Mouse (Mus musculus) large intestine, adult 2 months (tissue): ENCODE data around the gene Tmsb10. TPM values are rescaled to one million over a fixed set of nuclear protein-coding genes. Genes with fewer than 3 reads are reported as not detected.

Source experiments
- DNase-seq: peaks from one replicate; pipeline ENCODE4 v3.0.0-alpha.2; 2012; ENCODE audit warnings: low read depth, low spot score
- WGBS: fragments of 180-500 bp; shearing (Covaris S2); methylation state at CpG from one replicate; pipeline ENCODE4 v1.1.7; 2018; 5-methylcytosine and 5-hydroxymethylcytosine counted together
- polyA plus RNA-seq: library from polyadenylated mRNA; depleted of rRNA; stranded (reverse); fragments of >200 nt; gene quantifications from 2 replicates; pipeline ENCODE4 v1.2.3, GENCODE M21; 2012

Tmsb10 gene
- polyA plus RNA-seq, 1 experiment = 115 TPM

GRCm38 (mm10) chr6:72957093-72957435 lies 1.5 kb downstream of the Tmsb10 start:
- 5% methylated on average over 14 of the region's 14 CpGs for WGBS
- no peak for DNase-seq

DNA sequence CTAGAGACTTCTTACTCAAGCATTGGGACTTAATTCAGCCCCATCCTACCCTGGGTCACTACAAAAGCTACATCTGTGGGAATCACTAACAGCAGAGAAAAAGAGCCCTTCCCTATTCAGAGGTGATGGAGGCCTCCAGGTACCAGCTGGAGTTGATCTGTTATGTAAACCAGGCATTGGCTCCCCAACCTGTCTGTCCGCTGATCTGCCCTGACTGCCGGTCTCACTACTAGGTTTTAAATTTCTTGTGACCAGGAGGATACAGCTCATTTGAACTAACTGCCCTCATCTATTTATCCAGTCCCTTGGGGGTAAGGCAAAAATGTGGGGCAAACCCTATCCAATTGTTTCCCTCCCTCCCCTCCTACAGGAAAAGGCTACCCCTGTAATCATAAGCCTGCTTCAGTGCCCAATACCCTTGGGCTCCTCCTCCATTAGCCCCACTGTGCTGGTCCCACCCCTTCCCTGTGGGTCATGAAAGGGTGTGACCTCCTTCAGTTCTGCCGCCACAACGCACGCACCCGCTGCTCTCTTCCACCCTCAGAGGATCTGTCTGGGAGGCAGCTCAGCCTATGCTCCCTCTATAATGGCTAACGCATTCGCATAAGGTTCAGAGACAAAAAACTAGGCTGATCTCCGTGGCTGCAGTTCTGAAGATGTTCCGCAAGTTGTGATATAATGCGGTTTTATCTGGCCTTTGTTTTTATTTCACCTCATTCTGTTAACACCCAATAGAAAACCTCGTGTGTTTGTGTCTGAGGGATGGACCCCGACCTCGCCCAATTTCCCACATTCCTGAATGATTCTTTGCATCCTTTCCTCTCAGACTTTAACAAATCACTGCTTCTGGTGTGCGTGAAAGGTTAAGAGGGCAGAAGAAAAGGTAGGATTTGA lies 2.1 kb downstream of the Tmsb10 start:
- DNase-seq = no peak
- 13% methylated on average over 15 of the region's 15 CpGs for WGBS

DNA sequence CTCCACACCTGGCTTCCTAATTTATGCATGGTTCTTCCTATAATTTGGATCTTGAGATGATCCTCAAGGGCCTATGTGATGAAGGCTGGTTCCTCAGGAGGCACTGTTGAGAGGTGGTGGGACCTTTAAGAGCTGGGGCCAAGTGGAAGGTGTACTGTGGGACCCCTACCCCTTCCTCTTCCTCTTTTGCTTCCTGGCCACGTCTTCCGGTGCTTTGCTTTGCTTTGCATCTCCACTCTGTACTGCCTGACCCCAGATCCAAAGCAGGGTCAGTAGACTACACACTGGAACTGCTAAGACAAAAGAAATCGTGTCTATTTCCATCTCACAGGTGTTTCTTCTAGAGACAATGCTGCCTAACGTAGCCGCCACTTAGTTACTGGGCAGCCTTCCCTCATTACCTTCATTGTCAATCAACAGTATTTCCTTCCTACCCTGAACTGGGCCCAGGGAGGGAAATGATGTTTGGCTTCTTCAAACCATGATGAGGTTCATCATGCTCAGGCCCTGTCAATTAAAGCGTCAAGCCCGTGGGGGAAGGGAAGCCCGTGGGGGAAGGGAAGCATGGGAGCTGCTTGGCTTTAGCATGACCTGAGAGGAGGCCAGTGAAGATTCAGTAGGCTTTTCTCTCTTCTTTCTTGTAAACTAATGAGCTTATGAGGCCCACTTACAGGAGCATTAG lies 2.9 kb downstream of the Tmsb10 start:
- no peak for DNase-seq
- 71% methylated on average over 8 of the region's 8 CpGs for WGBS

- 85% methylated on average over 7 of the region's 7 CpGs for WGBS
- DNase-seq = no peak
These were observed 3.8 kb downstream of the Tmsb10 start for GRCm38 (mm10) chr6:72954786-72955185.

DNA sequence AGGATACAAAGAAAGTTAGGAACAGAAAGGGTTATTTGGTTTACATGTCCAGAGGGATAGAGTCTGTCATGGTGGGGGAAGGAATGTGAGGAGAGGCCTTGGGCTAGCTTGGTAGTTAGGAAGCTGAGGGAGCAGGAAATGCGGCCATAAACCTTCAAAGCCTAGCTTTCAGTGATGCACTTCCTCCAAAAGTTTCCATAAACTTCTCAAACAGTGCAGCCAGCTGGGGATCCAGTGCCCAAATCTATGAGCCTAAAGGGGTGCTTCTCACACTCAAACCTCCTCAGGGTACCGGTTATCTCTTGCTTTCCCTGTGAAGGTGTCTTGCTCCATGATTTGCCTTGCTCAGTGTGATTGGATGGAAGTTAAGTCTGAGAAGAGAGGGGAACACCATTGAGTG lies 5.6 kb downstream of the Tmsb10 start:
- DNase-seq = no peak
- WGBS = 76% methylated on average over 2 of the region's 2 CpGs

GRCm38 (mm10) chr6:72952221-72952620 lies 6.3 kb downstream of the Tmsb10 start:
- no peak for DNase-seq
- 66% methylated on average over 2 of the region's 2 CpGs for WGBS

- WGBS = 57% methylated on average over 9 of the region's 9 CpGs
- no peak for DNase-seq
These were observed 9.3 kb downstream of the Tmsb10 start for GRCm38 (mm10) chr6:72949161-72949756.

GRCm38 (mm10) chr6:72948392-72948791 lies 10.2 kb downstream of the Tmsb10 start:
- 87% methylated on average over 3 of the region's 3 CpGs for WGBS
- DNase-seq = no peak

DNA sequence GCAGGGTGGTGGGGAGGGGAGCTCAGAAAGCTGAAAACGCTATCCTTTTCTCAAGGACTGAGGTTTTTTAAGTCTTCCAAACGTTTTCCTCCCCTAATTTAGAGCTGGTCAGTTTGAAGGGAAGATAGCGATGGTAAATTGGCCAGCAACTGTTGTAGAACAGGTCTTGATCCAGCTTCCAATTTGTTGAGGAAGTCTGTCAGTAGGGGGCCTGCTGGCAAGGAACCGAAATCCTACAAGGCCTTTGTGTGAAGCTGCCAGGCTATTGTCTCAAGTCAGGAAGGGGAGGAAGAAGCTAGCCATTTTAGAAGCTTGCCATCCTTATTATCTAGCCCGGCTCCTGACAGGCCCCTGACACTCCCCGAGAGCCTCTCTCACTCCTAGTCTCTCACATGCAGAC lies 10.6 kb downstream of the Tmsb10 start:
- DNase-seq = no peak
- 88% methylated on average over 6 of the region's 6 CpGs for WGBS

GRCm38 (mm10) chr6:72940493-72940892 lies 18.1 kb downstream of the Tmsb10 start:
- DNase-seq = no peak

GRCm38 (mm10) chr6:72937859-72938258 lies 20.7 kb downstream of the Tmsb10 start:
- 24% methylated on average over 5 of the region's 5 CpGs for WGBS
- DNase-seq = no peak

More at GRCm38 (mm10) chr6:72940493-72940892, 18.1 kb downstream of the Tmsb10 start:
- 2% methylated on average over 3 of the region's 3 CpGs for WGBS

- no peak for DNase-seq
- 69% methylated on average over 3 of the region's 3 CpGs for WGBS
These were observed 21.1 kb downstream of the Tmsb10 start for GRCm38 (mm10) chr6:72937430-72937829.

GRCm38 (mm10) chr6:72932955-72933354 lies 25.6 kb downstream of the Tmsb10 start:
- 40% methylated on average over 1 of the region's 1 CpGs for WGBS

GRCm38 (mm10) chr6:72931533-72931932 lies 27.0 kb downstream of the Tmsb10 start:
- no peak for DNase-seq
- 53% methylated on average over 3 of the region's 3 CpGs for WGBS

More at GRCm38 (mm10) chr6:72932955-72933354, 25.6 kb downstream of the Tmsb10 start:
- no peak for DNase-seq

GRCm38 (mm10) chr6:72929795-72930398 lies 28.7 kb downstream of the Tmsb10 start:
- DNase-seq = no peak
- 50% methylated on average over 4 of the region's 4 CpGs for WGBS

DNA sequence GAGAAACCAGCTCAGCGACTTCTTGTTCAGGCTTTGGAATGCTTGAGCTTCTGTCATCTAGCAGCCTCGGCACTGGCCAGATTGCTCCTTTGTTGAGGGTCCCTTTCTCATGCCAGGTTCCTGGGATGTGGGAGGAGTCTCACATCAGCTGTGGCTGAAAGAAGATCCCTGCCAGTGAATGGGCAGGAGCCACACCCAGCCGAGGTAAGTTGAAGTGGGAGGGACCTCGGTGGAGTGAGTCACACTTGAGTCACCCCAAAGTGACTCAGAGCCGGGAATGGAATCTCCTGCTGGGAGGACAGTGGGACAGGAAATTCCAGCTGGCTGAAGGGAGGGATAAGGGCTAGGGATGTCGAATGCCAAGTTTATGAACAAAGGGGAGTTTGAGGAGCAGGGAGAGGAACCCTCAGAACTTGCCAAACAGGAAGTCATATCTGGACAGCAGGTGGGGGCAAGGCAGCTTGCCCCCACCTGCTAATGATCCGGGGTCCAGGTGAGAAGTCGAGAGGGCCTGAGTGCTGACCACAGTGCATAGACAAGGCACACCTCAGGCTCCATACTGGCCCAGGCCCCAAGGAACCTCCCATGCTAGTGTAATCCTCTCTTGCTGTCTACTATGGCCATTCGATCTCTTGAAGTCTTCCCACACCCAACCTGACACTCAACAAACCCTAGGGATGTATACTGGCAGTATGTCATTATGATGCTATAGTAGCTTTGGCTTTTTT lies 31.6 kb downstream of the Tmsb10 start:
- WGBS = 10% methylated on average over 9 of the region's 9 CpGs
- no peak for DNase-seq

- WGBS = 86% methylated on average over 4 of the region's 4 CpGs
- no peak for DNase-seq
These were observed 32.5 kb downstream of the Tmsb10 start for GRCm38 (mm10) chr6:72926031-72926430.

GRCm38 (mm10) chr6:72923381-72923780 lies 35.2 kb downstream of the Tmsb10 start:
- no peak for DNase-seq
- 88% methylated on average over 8 of the region's 8 CpGs for WGBS

GRCm38 (mm10) chr6:72921081-72921480 lies 37.5 kb downstream of the Tmsb10 start:
- WGBS = 95% methylated on average over 3 of the region's 3 CpGs
- DNase-seq = no peak
